Mouse (Mus musculus): Measurements from ENCODE around the gene Espn. TPM values are rescaled to one million over a fixed set of nuclear protein-coding genes. Genes with fewer than 3 reads are reported as not detected.
A peak's percentile ranks its signal among the peaks of the same experiment; 100 is the strongest.

Gene Espn
- polyA plus RNA-seq, 1 experiment, result 0.48 TPM

GRCm38 (mm10) chr4:152187142-152187541, 35.0 kb upstream of the Espn start:
- no peak for DNase-seq (ENCODE audit: low read depth)
- TF ChIP-seq POLR2A (IDR thresholded peaks at IDR 0.05; ENCODE audit: borderline replicate concordance, extremely low read depth, insufficient read depth, insufficient read length, poor library complexity, severe bottlenecking), result no peak
- TF ChIP-seq CTCF (IDR thresholded peaks at IDR 0.05; ENCODE audit: borderline replicate concordance, extremely low read depth, insufficient read depth, insufficient read length), result no peak

GRCm38 (mm10) chr4:152186205-152187082, 34.3 kb upstream of the Espn start:
- peak; percentile 43 for DNase-seq (ENCODE audit: low read depth)
- TF ChIP-seq POLR2A (IDR thresholded peaks at IDR 0.05; ENCODE audit: borderline replicate concordance, extremely low read depth, insufficient read depth, insufficient read length, poor library complexity, severe bottlenecking), result no peak
- TF ChIP-seq CTCF (IDR thresholded peaks at IDR 0.05; ENCODE audit: borderline replicate concordance, extremely low read depth, insufficient read depth, insufficient read length), result no peak

GRCm38 (mm10) chr4:152185510-152186204, 33.5 kb upstream of the Espn start:
- DNase-seq (ENCODE audit: low read depth), result peak; percentile 90
- TF ChIP-seq CTCF (IDR thresholded peaks at IDR 0.05; ENCODE audit: borderline replicate concordance, extremely low read depth, insufficient read depth, insufficient read length) (no peak), POLR2A (IDR thresholded peaks at IDR 0.05; ENCODE audit: borderline replicate concordance, extremely low read depth, insufficient read depth, insufficient read length, poor library complexity, severe bottlenecking) (no peak)

- DNase-seq (ENCODE audit: low read depth), result peak; percentile 82
- peak; percentile 30; the same call in 1 of the 2 replicates for TF ChIP-seq CTCF (IDR thresholded peaks at IDR 0.05; ENCODE audit: borderline replicate concordance, extremely low read depth, insufficient read depth, insufficient read length)
- no peak for TF ChIP-seq POLR2A (IDR thresholded peaks at IDR 0.05; ENCODE audit: borderline replicate concordance, extremely low read depth, insufficient read depth, insufficient read length, poor library complexity, severe bottlenecking)
Observed at GRCm38 (mm10) chr4:152185137-152185509, 33.0 kb upstream of the Espn start.

GRCm38 (mm10) chr4:152184353-152185035, 32.3 kb upstream of the Espn start:
- TF ChIP-seq POLR2A (IDR thresholded peaks at IDR 0.05; ENCODE audit: borderline replicate concordance, extremely low read depth, insufficient read depth, insufficient read length, poor library complexity, severe bottlenecking), result no peak
- peak; percentile 32; the same call in 1 of the 2 replicates for TF ChIP-seq CTCF (IDR thresholded peaks at IDR 0.05; ENCODE audit: borderline replicate concordance, extremely low read depth, insufficient read depth, insufficient read length)
- DNase-seq (ENCODE audit: low read depth), result peak; percentile 75

GRCm38 (mm10) chr4:152182205-152182604, 30.0 kb upstream of the Espn start:
- TF ChIP-seq CTCF (IDR thresholded peaks at IDR 0.05; ENCODE audit: borderline replicate concordance, extremely low read depth, insufficient read depth, insufficient read length), result no peak
- TF ChIP-seq POLR2A (IDR thresholded peaks at IDR 0.05; ENCODE audit: borderline replicate concordance, extremely low read depth, insufficient read depth, insufficient read length, poor library complexity, severe bottlenecking), result no peak

GRCm38 (mm10) chr4:152179946-152180660, 27.9 kb upstream of the Espn start:
- TF ChIP-seq POLR2A (IDR thresholded peaks at IDR 0.05; ENCODE audit: borderline replicate concordance, extremely low read depth, insufficient read depth, insufficient read length, poor library complexity, severe bottlenecking) (no peak), CTCF (IDR thresholded peaks at IDR 0.05; ENCODE audit: borderline replicate concordance, extremely low read depth, insufficient read depth, insufficient read length) (no peak)
- DNase-seq (ENCODE audit: low read depth), result no peak

More at GRCm38 (mm10) chr4:152182205-152182604, 30.0 kb upstream of the Espn start:
- no peak for DNase-seq (ENCODE audit: low read depth)

GRCm38 (mm10) chr4:152178916-152179705, 26.9 kb upstream of the Espn start:
- TF ChIP-seq CTCF (IDR thresholded peaks at IDR 0.05; ENCODE audit: borderline replicate concordance, extremely low read depth, insufficient read depth, insufficient read length) (no peak), POLR2A (IDR thresholded peaks at IDR 0.05; ENCODE audit: borderline replicate concordance, extremely low read depth, insufficient read depth, insufficient read length, poor library complexity, severe bottlenecking) (no peak)
- DNase-seq (ENCODE audit: low read depth), result peak; percentile 23

GRCm38 (mm10) chr4:152178344-152178864, 26.2 kb upstream of the Espn start:
- no peak for TF ChIP-seq CTCF (IDR thresholded peaks at IDR 0.05; ENCODE audit: borderline replicate concordance, extremely low read depth, insufficient read depth, insufficient read length)
- TF ChIP-seq POLR2A (IDR thresholded peaks at IDR 0.05; ENCODE audit: borderline replicate concordance, extremely low read depth, insufficient read depth, insufficient read length, poor library complexity, severe bottlenecking), result no peak
- no peak for DNase-seq (ENCODE audit: low read depth)

Data from brain, embryonic 14.5 days (tissue).